Mouse (Mus musculus) bone marrow, adult 2 months (tissue): Measurements from ENCODE around the gene Hist2h2ab. TPM values are rescaled to one million over a fixed set of nuclear protein-coding genes. Genes with fewer than 3 reads are reported as not detected.

ENCODE experiments used
- H3K27ac ChIP-seq: fragments of 200-500 bp; 2 replicates; pipeline ENCODE4 v1.5.1; 2012; ENCODE audit warnings: low read depth, mild to moderate bottlenecking, control low read depth, inconsistent platforms, low read length; ENCODE audit not compliant: control insufficient read depth, poor library complexity, insufficient read depth
- H3K4me1 ChIP-seq: fragments of 200-500 bp; 2 replicates; pipeline ENCODE4 v1.6.1; 2011; ENCODE audit warnings: low read length; ENCODE audit not compliant: control insufficient read depth, insufficient read depth
- H3K4me3 ChIP-seq: fragments of 200-500 bp; replicated peaks from 2 replicates; pipeline ENCODE3; 2011; ENCODE audit warnings: mild to moderate bottlenecking, low read depth, low read length, control low read depth; ENCODE audit not compliant: control insufficient read depth
- CTCF ChIP-seq: fragments of 200-500 bp; IDR thresholded peaks from 2 replicates; pipeline ENCODE4 v1.5.1; 2011; ENCODE audit warnings: low read length, control low read depth; ENCODE audit not compliant: control insufficient read depth, insufficient read depth
- POLR2A ChIP-seq: fragments of 200-500 bp; IDR thresholded peaks from 2 replicates; pipeline ENCODE4 v1.6.1; 2011; ENCODE audit warnings: low read depth, mild to moderate bottlenecking, control low read depth, low read length, borderline replicate concordance; ENCODE audit not compliant: control insufficient read depth
- WGBS: fragments of 180-500 bp; shearing (Covaris S2); methylation state at CpG from one replicate; pipeline ENCODE4 v1.1.7; 2018; 5-methylcytosine and 5-hydroxymethylcytosine counted together
- polyA plus RNA-seq: library from polyadenylated mRNA; stranded (reverse); fragments of >200 nt; gene quantifications from 2 replicates; pipeline ENCODE4 v1.2.4, GENCODE M21; 2011; ENCODE audit warnings: low replicate concordance; ENCODE audit not compliant: missing spikeins, insufficient read depth, insufficient read length

Gene Hist2h2ab
- polyA plus RNA-seq, 1 experiment: 26.5 TPM

DNA sequence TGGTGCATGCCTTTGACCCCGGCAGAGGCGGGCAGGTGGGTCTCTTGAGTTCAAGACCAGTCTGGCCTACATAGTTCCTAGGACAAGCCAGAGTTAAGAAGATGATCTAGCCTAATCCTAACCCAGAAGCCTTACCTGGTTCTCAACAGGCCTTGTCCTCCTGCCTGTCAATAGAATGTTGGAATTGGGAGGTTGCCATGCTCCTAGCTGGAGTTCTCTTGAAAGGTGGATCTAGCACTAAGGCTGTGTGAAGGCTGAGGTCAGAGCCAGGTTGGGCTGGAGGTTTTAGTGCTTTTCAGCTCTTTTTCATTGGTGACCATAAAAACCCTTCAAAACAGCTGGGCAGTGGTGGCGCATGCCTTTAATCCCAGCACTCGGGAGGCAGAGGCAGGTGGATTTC is 41.2 kb upstream of the Hist2h2ab start:
- no peak overlapping the region for H3K4me3 ChIP-seq
- H3K27ac ChIP-seq: no peak overlapping the region
- 90% methylated on average over 4 of the region's 4 CpGs for WGBS
- H3K4me1 ChIP-seq: no peaks in the 10 kb centered on the region
- TF ChIP-seq CTCF: no peak
- TF ChIP-seq POLR2A: no peak

DNA sequence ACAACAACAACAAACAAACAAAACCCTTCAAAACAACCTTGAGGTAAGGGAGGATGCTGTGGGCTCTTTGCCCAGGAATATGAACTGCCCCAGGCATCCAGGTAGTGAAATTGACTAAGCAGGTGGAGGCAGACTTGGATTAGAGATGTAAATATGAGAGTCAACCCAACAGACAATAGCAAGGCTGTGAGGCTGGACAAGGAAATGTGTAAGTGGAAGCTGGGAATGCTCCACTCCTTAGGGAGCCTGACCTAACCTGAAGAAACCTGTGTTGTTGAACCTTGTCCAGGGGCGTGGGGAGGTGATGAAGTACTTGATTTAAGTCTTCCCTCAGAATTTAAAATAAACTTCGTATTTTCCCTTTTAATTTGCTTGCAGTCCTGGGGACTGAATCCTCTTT is 40.8 kb upstream of the Hist2h2ab start:
- Histone ChIP-seq H3K4me3 (no peak overlapping the region), H3K27ac (no peak overlapping the region), H3K4me1 (no peaks in the 10 kb centered on the region)
- TF ChIP-seq CTCF: no peak
- TF ChIP-seq POLR2A: no peak
- 91% methylated on average over 2 of the region's 2 CpGs for WGBS

DNA sequence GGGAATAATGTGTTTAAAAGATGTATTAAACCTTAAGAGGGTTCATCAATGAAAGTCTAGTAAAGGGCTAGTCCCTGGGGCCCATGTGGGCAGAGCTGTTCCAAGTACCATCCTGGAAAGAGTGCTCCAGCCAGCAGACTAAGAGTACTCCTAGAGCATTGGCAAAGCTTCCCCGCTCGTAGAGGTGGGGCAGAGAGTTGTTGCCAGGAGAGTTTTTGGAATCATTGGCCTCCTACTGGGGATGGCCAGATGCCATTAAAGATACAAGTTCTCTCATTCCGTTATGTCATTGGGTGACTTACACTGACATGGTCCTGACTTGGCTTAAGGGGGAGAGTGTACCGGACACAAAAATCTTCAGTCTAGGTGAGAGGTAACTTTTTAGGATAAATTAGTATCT is 40.1 kb upstream of the Hist2h2ab start:
- WGBS: 80% methylated on average over 4 of the region's 4 CpGs

DNA sequence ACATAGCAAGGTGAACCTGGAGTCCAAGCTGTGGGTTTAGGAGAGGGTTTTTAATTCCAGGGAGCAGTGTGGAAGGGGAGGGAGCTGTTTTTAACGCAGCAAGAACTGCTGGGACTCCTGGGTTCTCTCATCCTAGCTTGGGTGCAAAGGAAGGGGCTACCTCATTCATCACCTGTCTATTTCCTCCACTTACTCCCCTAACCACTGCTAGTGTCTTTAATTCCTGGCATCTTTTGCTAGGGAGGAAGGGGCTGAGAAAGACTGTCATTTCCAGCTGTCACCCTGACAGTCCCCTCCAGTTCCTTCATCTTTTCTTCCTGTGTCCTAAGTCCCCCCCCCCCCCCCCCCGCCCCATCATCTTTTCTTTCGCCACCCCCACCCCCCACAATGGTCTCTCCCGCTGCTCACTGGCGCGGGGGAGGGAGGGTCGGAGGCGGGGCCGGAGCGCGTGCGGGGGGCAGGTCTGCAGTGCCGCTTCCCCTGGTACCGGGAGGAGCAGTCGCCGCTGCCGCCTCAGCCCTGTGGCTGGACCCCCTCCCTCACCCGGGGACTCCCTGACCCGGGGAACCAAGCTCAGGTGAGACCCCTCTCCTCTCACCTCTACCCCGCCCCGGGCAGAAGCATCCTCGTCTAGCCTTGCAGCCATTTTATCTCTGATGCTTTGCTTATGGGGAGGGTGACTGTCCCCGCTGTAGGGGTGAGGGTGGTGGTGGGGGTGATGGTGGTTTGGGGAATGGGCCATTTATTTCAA is 38.8 kb upstream of the Hist2h2ab start, which contains the start of gene Sv2a:
Sv2a (plus strand) TSS at position 425 of the 751 bp plus-strand sequence.
- peak within 1 kb of the TSS; percentile 40 for H3K4me3 ChIP-seq
- H3K4me1 ChIP-seq: no peaks in the 10 kb centered on the region
- H3K27ac ChIP-seq: no peak within 1 kb of the TSS
- WGBS: 2% methylated on average over 22 of the region's 23 CpGs
- TF ChIP-seq CTCF (no peak), POLR2A (no peak)

More for the DNA sequence above, 40.1 kb upstream of the Hist2h2ab start:
- Histone ChIP-seq H3K4me3 (no peak overlapping the region), H3K4me1 (no peaks in the 10 kb centered on the region), H3K27ac (no peak overlapping the region)
- TF ChIP-seq CTCF (no peak), POLR2A (no peak)

- no peaks in the 10 kb centered on the region for H3K4me1 ChIP-seq
Observed at GRCm38 (mm10) chr3:96181510-96182381, 37.9 kb upstream of the Hist2h2ab start.

GRCm38 (mm10) chr3:96182382-96182776 is 37.3 kb upstream of the Hist2h2ab start:
- H3K4me1 ChIP-seq: no peaks in the 10 kb centered on the region
- no peak for TF ChIP-seq POLR2A
- no peak for TF ChIP-seq CTCF
- no peak overlapping the region for H3K4me3 ChIP-seq
- 36% methylated on average over 4 of the region's 4 CpGs for WGBS
- H3K27ac ChIP-seq: no peak overlapping the region

More at GRCm38 (mm10) chr3:96181510-96182381, 37.9 kb upstream of the Hist2h2ab start:
- no peak for TF ChIP-seq POLR2A
- no peak for TF ChIP-seq CTCF
- 68% methylated on average over 12 of the region's 12 CpGs for whole genome bisulfite sequencing
- Histone ChIP-seq H3K27ac (no peak overlapping the region), H3K4me3 (no peak overlapping the region)

DNA sequence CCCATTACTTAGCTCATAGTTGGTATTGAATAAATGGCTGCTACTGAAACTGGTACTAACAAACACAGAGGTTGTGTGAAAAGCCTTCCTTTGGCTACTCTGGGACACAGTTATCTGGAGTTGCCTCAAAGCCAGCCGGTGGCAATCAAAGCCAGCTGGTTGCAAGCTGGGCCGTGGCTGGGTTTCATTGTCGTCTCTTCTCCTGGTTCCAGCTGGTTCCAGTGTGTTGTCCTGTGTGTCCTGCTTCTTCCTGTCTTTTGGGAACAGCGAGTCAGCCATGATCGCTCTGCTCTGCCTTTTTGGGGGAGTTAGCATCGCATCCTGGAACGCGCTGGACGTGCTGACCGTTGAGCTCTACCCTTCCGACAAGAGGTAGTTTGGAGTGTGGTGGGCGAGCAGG is 26.7 kb upstream of the Hist2h2ab start:
- TF ChIP-seq CTCF (no peak), POLR2A (no peak)
- WGBS: 85% methylated on average over 12 of the region's 12 CpGs
- no peak overlapping the region for H3K4me3 ChIP-seq
- peaks cover 4% of the 10 kb centered on the region for H3K4me1 ChIP-seq
- no peak overlapping the region for H3K27ac ChIP-seq

DNA sequence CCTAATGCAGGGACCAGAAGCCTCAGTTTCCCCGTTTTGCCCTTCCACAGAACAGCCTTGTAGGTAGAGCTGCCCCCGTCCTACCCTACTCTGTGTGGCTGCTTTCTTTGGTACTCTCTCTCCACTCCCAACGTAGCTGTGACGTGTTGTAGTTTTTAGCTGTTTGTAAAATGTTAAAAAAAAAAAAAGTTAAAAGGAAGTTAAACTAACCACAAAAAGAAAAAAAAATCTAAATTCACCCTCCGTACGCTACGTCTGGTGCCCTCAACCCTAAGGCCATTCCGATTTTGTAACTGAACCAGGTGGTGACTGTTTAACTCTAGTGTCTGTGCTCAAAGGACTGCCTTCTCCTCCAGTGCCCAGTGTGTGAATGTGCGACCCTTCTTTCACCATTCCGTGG is 24.7 kb upstream of the Hist2h2ab start:
- no peak for TF ChIP-seq CTCF
- TF ChIP-seq POLR2A: no peak
- Histone ChIP-seq H3K27ac (no peak overlapping the region), H3K4me3 (no peak overlapping the region), H3K4me1 (peaks cover 4% of the 10 kb centered on the region)
- 21% methylated on average over 10 of the region's 10 CpGs for WGBS
